Mouse (Mus musculus) lung, embryonic 14.5 days (tissue): ENCODE measurements at regions not wholly inside any gene's neighbourhood (a gene's known extent, or its start where the extent isn't known, plus 50 kb on each side); places are given as distances from the start of the nearest gene placed in this dataset.

Experiments used
- ATAC-seq: fragments of 200-750 bp; cut with Nextera tagmentation; 2 replicates; pipeline ENCODE4 v1.8.0; 2017; ENCODE audit warnings: mild to moderate bottlenecking, moderate TSS enrichment, moderate library complexity; ENCODE audit not compliant: insufficient read depth
- DNase-seq: peaks from one replicate; pipeline ENCODE4 v3.0.0-alpha.2; 2015
- H3K27ac ChIP-seq: fragments of 300-500 bp; sonication (generic); 2 replicates; pipeline ENCODE4 v1.5.1; 2014; ENCODE audit warnings: low read depth, mild to moderate bottlenecking, moderate library complexity
- H3K27me3 ChIP-seq: fragments of 300-500 bp; sonication (generic); 2 replicates; pipeline ENCODE4 v1.6.1; 2014; ENCODE audit warnings: low read length, control low read depth; ENCODE audit not compliant: insufficient read depth
- H3K36me3 ChIP-seq: fragments of 300-500 bp; sonication (generic); 2 replicates; pipeline ENCODE4 v1.6.1; 2014; ENCODE audit warnings: control low read depth; ENCODE audit not compliant: insufficient read depth
- H3K4me1 ChIP-seq: fragments of 300-500 bp; sonication (generic); 2 replicates; pipeline ENCODE4 v1.6.1; 2014; ENCODE audit warnings: antibody characterized with exemption, control low read depth; ENCODE audit not compliant: insufficient read depth
- H3K4me2 ChIP-seq: fragments of 300-500 bp; sonication (generic); 2 replicates; pipeline ENCODE4 v1.6.1; 2014; ENCODE audit warnings: mild to moderate bottlenecking
- H3K4me3 ChIP-seq: fragments of 300-500 bp; sonication (generic); 2 replicates; pipeline ENCODE4 v1.5.1; 2014; ENCODE audit warnings: low read depth, low read length
- H3K9ac ChIP-seq: fragments of 300-500 bp; sonication (generic); 2 replicates; pipeline ENCODE4 v1.6.1; 2014
- H3K9me3 ChIP-seq: fragments of 300-500 bp; sonication (generic); 2 replicates; pipeline ENCODE4 v1.6.1; 2016; ENCODE audit warnings: low read depth, low read length, control low read depth
- CTCF ChIP-seq: IDR thresholded peaks from 2 replicates; pipeline ENCODE4 v1.5.1; 2016; ENCODE audit warnings: antibody characterized with exemption, low read depth
- WGBS: fragments of 180-500 bp; shearing (Covaris S2); extraction: QIAGEN DNeasy Blood & Tissue Kit; methylation state at CpG from one replicate; pipeline ENCODE4 v1.1.7; 2014; 5-methylcytosine and 5-hydroxymethylcytosine counted together

DNA sequence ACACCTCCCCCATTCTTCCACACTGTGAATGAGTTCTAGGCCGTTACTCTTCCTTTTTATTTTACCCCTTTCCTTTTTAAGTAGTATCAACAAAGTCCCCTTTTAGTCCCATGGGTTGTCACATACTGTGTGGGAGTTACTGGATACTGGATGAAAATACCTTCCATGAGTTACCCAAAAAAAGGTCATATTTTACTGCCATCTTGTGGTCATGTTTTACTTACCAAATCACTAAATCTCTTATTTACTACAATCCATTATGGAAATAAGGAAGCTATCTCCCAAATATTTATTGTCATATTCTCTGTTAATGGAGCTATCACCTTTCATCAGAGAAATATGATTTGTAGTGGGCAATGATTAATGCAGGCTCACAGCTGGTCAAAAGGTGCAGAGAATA, 4614.5 kb upstream of the Gm7489 start:
- TF ChIP-seq CTCF = peak; percentile 28; the same call in 1 of the 2 replicates

More for the DNA sequence above, 4614.5 kb upstream of the Gm7489 start:
- Histone ChIP-seq H3K9ac (no peak overlapping the region), H3K4me1 (no peaks in the 10 kb centered on the region), H3K36me3 (no peaks in the 10 kb centered on the region), H3K9me3 (no peaks in the 10 kb centered on the region), H3K4me2 (no peak overlapping the region), H3K27ac (no peak overlapping the region), H3K4me3 (no peak overlapping the region), H3K27me3 (no peaks in the 10 kb centered on the region)
- WGBS = 52% methylated on average over 1 of the region's 1 CpGs
- peak; percentile 74 for DNase-seq
- ATAC-seq = no peak
